Mouse (Mus musculus) lung, postnatal 0 days (tissue): ENCODE results near the gene Mars. TPM values are rescaled to one million over a fixed set of nuclear protein-coding genes. Genes with fewer than 3 reads are reported as not detected.

Experiments
- ATAC-seq: fragments of 200-750 bp; cut with Nextera tagmentation; 2 replicates; pipeline ENCODE4 v1.8.0; 2017; ENCODE audit warnings: moderate library complexity
- DNase-seq: peaks from one replicate; pipeline ENCODE4 v3.0.0-alpha.2; 2016; ENCODE audit warnings: low spot score
- H3K27ac ChIP-seq: fragments of 300-500 bp; sonication (generic); 2 replicates; pipeline ENCODE4 v1.5.1; 2014; ENCODE audit warnings: antibody characterized with exemption, mild to moderate bottlenecking, low read length, mixed read lengths
- H3K27me3 ChIP-seq: fragments of 300-500 bp; sonication (generic); replicated peaks from 2 replicates; pipeline ENCODE4 v1.6.1; 2014; ENCODE audit warnings: low read length, mixed read lengths; ENCODE audit not compliant: insufficient read depth
- H3K36me3 ChIP-seq: fragments of 300-500 bp; sonication (generic); 2 replicates; pipeline ENCODE4 v1.6.1; 2014; ENCODE audit warnings: low read length, mixed read lengths; ENCODE audit not compliant: insufficient read depth
- H3K4me1 ChIP-seq: fragments of 300-500 bp; sonication (generic); 2 replicates; pipeline ENCODE4 v1.6.1; 2014; ENCODE audit warnings: antibody characterized with exemption, low read depth, low read length, mixed read lengths; ENCODE audit not compliant: insufficient read depth
- H3K4me2 ChIP-seq: fragments of 300-500 bp; sonication (generic); replicated peaks from 2 replicates; pipeline ENCODE4 v1.6.1; 2014; ENCODE audit warnings: low read depth, mild to moderate bottlenecking, low read length, moderate library complexity, mixed read lengths
- H3K4me3 ChIP-seq: fragments of 300-500 bp; sonication (generic); 2 replicates; pipeline ENCODE4 v1.5.1; 2014; ENCODE audit warnings: low read depth, low read length
- H3K9ac ChIP-seq: fragments of 300-500 bp; sonication (generic); replicated peaks from 2 replicates; pipeline ENCODE4 v1.6.1; 2014; ENCODE audit warnings: low read depth, mild to moderate bottlenecking
- H3K9me3 ChIP-seq: fragments of 300-500 bp; sonication (generic); 2 replicates; pipeline ENCODE4 v1.6.1; 2016; ENCODE audit warnings: low read length, mixed read lengths
- CTCF ChIP-seq: IDR thresholded peaks from 2 replicates; pipeline ENCODE4 v1.5.1; 2016; ENCODE audit warnings: antibody characterized with exemption, mild to moderate bottlenecking
- EP300 ChIP-seq: IDR thresholded peaks from 2 replicates; pipeline ENCODE4 v1.6.1; 2016; ENCODE audit warnings: antibody characterized with exemption, mild to moderate bottlenecking, control low read depth
- WGBS: fragments of 180-500 bp; shearing (Covaris S2); extraction: QIAGEN DNeasy Blood & Tissue Kit; methylation state at CpG from one replicate; pipeline ENCODE4 v1.1.7; 2014; 5-methylcytosine and 5-hydroxymethylcytosine counted together
- polyA plus RNA-seq: library from polyadenylated mRNA; unstranded; fragments of >200 nt; fragmentation: Nextera tagmentation; extraction: Ambion mirVana; gene quantifications from 2 replicates; pipeline ENCODE4 v1.2.1, GENCODE M21; 2015

Gene Mars
- polyA plus RNA-seq, 1 experiment from 2014 or later, result 63.1 TPM

DNA sequence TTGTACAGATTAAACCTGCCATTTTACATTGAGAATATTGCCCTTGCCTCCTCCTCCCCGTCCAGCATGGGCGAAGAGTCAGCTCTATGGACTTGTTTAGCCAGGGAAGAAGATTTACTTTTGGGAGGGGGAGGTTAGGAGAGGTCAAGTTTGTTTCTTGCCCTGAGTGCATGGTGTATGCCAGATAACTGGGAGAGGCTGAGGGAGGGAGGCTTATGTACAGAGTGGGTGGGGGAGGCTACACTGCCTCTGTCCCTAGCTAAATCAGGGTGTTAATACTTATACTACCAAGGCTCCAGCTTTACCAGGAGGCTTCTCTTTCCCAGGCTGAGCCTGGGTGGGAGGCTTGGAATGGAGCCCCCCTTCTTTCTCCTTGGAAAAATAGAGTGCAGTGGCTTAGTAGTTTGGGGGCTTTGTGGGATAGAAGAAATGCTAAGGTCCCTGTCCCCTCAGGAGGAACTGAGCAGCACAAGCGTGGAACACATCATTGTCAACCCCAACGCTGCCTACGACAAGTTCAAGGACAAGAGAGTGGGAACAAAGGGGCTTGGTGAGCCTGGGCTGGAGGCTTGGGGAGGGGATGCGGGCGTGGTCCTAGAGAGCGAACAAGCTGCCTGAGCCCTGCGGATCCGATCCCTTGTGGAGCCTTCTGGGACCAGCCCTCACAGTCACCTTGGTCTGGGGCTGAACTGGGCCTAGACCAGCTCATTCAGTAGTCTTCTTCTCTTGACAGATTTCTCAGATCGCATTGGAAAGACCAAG is 37.1 kb downstream of the Mars start:
- no peaks in the 10 kb centered on the region for H3K4me1 ChIP-seq
- H3K36me3 ChIP-seq, result peaks cover 29% of the 10 kb centered on the region
- no peak for DNase-seq
- no peak overlapping the region for H3K9ac ChIP-seq
- TF ChIP-seq EP300 (no peak), CTCF (no peak)
- H3K4me3 ChIP-seq, result no peak overlapping the region
- no peak for ATAC-seq
- no peak overlapping the region for H3K27ac ChIP-seq
- no peaks in the 10 kb centered on the region for H3K27me3 ChIP-seq
- 84% methylated on average over 11 of the region's 11 CpGs for WGBS
- H3K9me3 ChIP-seq, result no peaks in the 10 kb centered on the region
- H3K4me2 ChIP-seq, result no peak overlapping the region

GRCm38 (mm10) chr10:127272371-127272770 is 39.2 kb downstream of the Mars start:
- TF ChIP-seq CTCF, result no peak
- no peak for TF ChIP-seq EP300
- H3K9ac ChIP-seq, result no peak overlapping the region
- DNase-seq (no peak), ATAC-seq (no peak)
- H3K4me1 ChIP-seq, result no peaks in the 10 kb centered on the region
- no peaks in the 10 kb centered on the region for H3K27me3 ChIP-seq
- WGBS, result 88% methylated on average over 5 of the region's 5 CpGs
- no peak overlapping the region for H3K4me3 ChIP-seq
- no peaks in the 10 kb centered on the region for H3K9me3 ChIP-seq
- no peak overlapping the region for H3K4me2 ChIP-seq
- peaks cover 20% of the 10 kb centered on the region; the same call in 1 of the 2 replicates for H3K36me3 ChIP-seq
- H3K27ac ChIP-seq, result no peak overlapping the region

GRCm38 (mm10) chr10:127269884-127270283 is 41.7 kb downstream of the Mars start:
- H3K27ac ChIP-seq, result no peak overlapping the region; the same call in 1 of the 2 replicates
- DNase-seq (no peak), ATAC-seq (no peak)
- no peaks in the 10 kb centered on the region for H3K9me3 ChIP-seq
- TF ChIP-seq CTCF (no peak), EP300 (no peak)
- H3K27me3 ChIP-seq, result no peaks in the 10 kb centered on the region
- peaks cover 4% of the 10 kb centered on the region; the same call in 1 of the 2 replicates for H3K4me1 ChIP-seq
- no peak overlapping the region for H3K4me3 ChIP-seq
- no peak overlapping the region for H3K9ac ChIP-seq
- 74% methylated on average over 4 of the region's 4 CpGs for WGBS
- H3K36me3 ChIP-seq, result no peaks in the 10 kb centered on the region
- no peak overlapping the region for H3K4me2 ChIP-seq

- ATAC-seq, result no peak
- H3K36me3 ChIP-seq, result no peaks in the 10 kb centered on the region
- H3K4me3 ChIP-seq, result no peak overlapping the region
- H3K27ac ChIP-seq, result no peak overlapping the region
- DNase-seq, result peak; percentile 13
- H3K4me2 ChIP-seq, result no peak overlapping the region
- no peak overlapping the region for H3K9ac ChIP-seq
- H3K27me3 ChIP-seq, result no peaks in the 10 kb centered on the region
- peaks cover 4% of the 10 kb centered on the region; the same call in 1 of the 2 replicates for H3K4me1 ChIP-seq
- WGBS, result 67% methylated on average over 12 of the region's 12 CpGs
- TF ChIP-seq EP300, result no peak
- TF ChIP-seq CTCF, result no peak
- no peaks in the 10 kb centered on the region for H3K9me3 ChIP-seq
Observed at GRCm38 (mm10) chr10:127269036-127269435, 42.5 kb downstream of the Mars start.

DNA sequence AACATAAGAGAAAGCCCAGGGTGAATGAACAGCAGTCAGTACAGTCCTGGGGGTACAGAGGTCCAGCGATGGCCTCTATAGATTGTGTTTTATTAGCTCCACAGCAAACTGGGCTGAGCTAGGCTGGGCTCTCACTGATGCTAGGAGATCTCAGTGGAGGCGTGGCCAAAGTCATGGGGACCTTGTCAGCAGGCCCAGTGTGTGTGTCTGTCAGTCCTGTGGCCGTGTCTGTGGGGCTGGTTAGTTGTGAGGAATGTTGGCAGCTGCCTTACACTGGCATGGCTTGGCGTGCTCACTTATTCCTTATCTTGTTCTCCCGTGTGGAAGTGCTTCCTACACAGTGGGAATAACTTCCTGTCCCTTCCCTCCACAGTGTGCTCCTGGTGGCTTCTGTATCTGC is 43.2 kb downstream of the Mars start:
- H3K27me3 ChIP-seq, result no peaks in the 10 kb centered on the region
- whole genome bisulfite sequencing, result 43% methylated on average over 5 of the region's 5 CpGs
- no peak overlapping the region for H3K9ac ChIP-seq
- H3K4me1 ChIP-seq, result peaks cover 4% of the 10 kb centered on the region; the same call in 1 of the 2 replicates
- H3K27ac ChIP-seq, result no peak overlapping the region
- H3K36me3 ChIP-seq, result no peaks in the 10 kb centered on the region
- ATAC-seq (no peak), DNase-seq (no peak)
- no peak overlapping the region for H3K4me3 ChIP-seq
- no peak overlapping the region for H3K4me2 ChIP-seq
- TF ChIP-seq CTCF (no peak), EP300 (no peak)
- H3K9me3 ChIP-seq, result no peaks in the 10 kb centered on the region

DNA sequence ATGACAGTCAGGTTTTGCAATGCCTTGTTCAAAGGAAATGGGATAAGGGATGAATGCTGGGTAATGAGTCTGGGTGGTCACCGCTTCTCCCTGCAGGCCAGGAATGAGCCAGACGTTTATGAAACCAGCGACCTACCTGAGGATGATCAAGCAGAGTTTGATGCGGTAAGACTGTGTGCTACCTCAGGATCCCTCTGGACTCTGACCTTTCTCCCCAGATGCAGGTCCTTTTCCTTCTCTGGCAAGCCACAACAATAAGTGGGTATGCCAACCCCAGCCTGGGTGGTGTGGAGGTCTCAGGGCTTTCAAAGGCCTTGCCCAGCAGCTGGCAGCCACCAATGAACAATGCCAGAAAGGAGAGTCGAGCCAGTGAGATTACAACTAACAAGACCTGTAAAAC is 44.3 kb downstream of the Mars start:
- Histone ChIP-seq H3K4me1 (peaks cover 4% of the 10 kb centered on the region; the same call in 1 of the 2 replicates), H3K9me3 (no peaks in the 10 kb centered on the region), H3K27me3 (peaks cover 6% of the 10 kb centered on the region; the same call in 1 of the 2 replicates), H3K4me2 (peak overlapping the region; percentile 60), H3K36me3 (no peaks in the 10 kb centered on the region), H3K27ac (no peak overlapping the region), H3K9ac (peak overlapping the region; percentile 100), H3K4me3 (peak overlapping the region; percentile 95)
- TF ChIP-seq CTCF, result no peak
- TF ChIP-seq EP300, result no peak
- DNase-seq (no peak), ATAC-seq (no peak)
- WGBS, result 61% methylated on average over 5 of the region's 5 CpGs
